Mouse (Mus musculus) cerebral cortex, adult 2 months (tissue): ENCODE results near the gene Ampd1.

Experiments used
- WGBS: fragments of 180-500 bp; shearing (Covaris S2); methylation state at CpG from one replicate; pipeline ENCODE4 v1.1.7; 2018; 5-methylcytosine and 5-hydroxymethylcytosine counted together

The Ampd1 gene

GRCm38 (mm10) chr3:103148941-103149340, 75.1 kb downstream of the Ampd1 start:
- 90% methylated on average over 10 of the region's 10 CpGs for WGBS
